Mouse (Mus musculus): ENCODE results near the gene Tdrd7. TPM values are rescaled to one million over a fixed set of nuclear protein-coding genes. Genes with fewer than 3 reads are reported as not detected.

The Tdrd7 gene
- polyA plus RNA-seq (2014; fragmentation: Nextera tagmentation; extraction: Ambion mirVana) = 9.3 and 11.8 TPM in 2 replicates

DNA sequence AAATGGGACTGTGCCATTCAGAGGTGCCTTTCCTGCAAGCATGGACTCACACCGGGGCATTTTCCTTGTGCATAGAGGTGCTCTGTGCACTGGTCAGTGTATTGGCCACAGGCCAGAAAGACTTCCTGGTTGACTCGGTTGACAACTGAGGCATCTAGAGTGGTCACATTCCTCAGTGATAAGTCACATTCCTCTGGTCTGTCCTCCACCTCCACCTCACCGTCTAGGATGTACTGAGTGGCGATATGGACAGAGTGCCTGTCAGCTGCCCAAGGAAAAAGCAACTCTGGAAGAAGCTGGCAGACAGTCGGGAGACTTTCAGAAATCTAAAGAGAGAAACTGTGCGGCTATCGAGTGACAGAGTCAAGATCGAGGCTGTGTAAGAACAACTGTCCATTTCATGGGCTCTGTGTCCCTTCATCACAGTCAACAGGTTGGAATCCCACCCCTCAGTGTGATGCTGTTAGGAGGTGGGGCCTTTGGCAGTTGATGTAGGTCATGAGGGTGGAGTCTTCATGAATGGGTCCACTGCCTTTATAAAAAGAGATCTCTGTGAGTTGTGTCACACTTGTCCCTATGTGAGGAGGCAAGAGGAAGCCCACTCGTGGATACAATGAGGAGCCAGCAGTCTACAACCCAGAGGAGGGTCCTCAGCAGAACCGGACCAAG, at the start of gene Tdrd7:
Tdrd7 (plus strand) TSS at position 564 of the 669 bp plus-strand sequence.
- Histone ChIP-seq H3K27me3 (ENCODE audit: control insufficient read depth, insufficient read depth, low read length) (no peaks in the 10 kb centered on the region), H3K27ac (replicated peaks; ENCODE audit: low read depth, low read length) (no peak within 1 kb of the TSS), H3K4me1 (ENCODE audit: control insufficient read depth, insufficient read depth, low read length) (no peaks in the 10 kb centered on the region), H3K36me3 (replicated peaks; ENCODE audit: control insufficient read depth, insufficient read depth, low read depth, low read length) (no peaks in the 10 kb centered on the region), H3K4me3 (ENCODE audit: low read depth, low read length) (no peak within 1 kb of the TSS), H3K4me2 (ENCODE audit: low read depth, low read length) (no peak within 1 kb of the TSS; the same call in 1 of the 2 replicates), H3K9me3 (replicated peaks; ENCODE audit: control insufficient read depth, low read length) (no peaks in the 10 kb centered on the region), H3K9ac (replicated peaks; ENCODE audit: low read length) (no peak within 1 kb of the TSS)
- ATAC-seq (replicated peaks; ENCODE audit: insufficient number of reproducible peaks, low FRiP score, low TSS enrichment, low read depth) = peak; percentile 44; the same call in 1 of the 2 replicates
- no peak for DNase-seq (ENCODE audit: low spot score)
- 74% methylated on average over 10 of the region's 10 CpGs for WGBS

DNA sequence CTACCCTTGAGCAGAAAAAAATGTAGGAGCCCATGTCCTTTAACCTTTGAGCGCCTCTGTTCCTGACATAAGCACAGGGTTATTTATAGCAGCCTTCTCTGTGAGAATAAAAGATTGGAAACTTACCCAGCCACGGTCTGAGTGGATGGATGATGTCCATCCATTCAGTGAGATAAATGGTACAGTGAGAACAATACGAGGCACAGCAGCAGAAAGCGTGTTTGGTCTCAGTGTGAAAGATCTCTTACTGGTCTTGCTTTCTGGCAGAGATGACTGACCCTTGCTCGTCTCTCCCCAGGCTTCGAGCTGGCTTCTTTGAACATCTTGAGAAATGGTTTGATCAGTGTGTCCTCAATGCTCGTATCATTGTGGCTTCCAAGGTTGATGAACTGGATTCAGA, 48.0 kb upstream of the Tdrd7 start:
- no peaks in the 10 kb centered on the region for H3K36me3 ChIP-seq (replicated peaks; ENCODE audit: control insufficient read depth, insufficient read depth, low read depth, low read length)
- 83% methylated on average over 7 of the region's 7 CpGs for WGBS
- H3K27ac ChIP-seq (replicated peaks; ENCODE audit: low read depth, low read length) = no peak overlapping the region
- no peaks in the 10 kb centered on the region for H3K27me3 ChIP-seq (ENCODE audit: control insufficient read depth, insufficient read depth, low read length)
- no peaks in the 10 kb centered on the region for H3K4me1 ChIP-seq (ENCODE audit: control insufficient read depth, insufficient read depth, low read length)
- no peak overlapping the region for H3K9ac ChIP-seq (replicated peaks; ENCODE audit: low read length)
- H3K4me2 ChIP-seq (ENCODE audit: low read depth, low read length) = no peak overlapping the region
- no peak overlapping the region for H3K4me3 ChIP-seq (ENCODE audit: low read depth, low read length)
- DNase-seq (ENCODE audit: low spot score) = no peak
- no peaks in the 10 kb centered on the region for H3K9me3 ChIP-seq (replicated peaks; ENCODE audit: control insufficient read depth, low read length)
- ATAC-seq (replicated peaks; ENCODE audit: insufficient number of reproducible peaks, low FRiP score, low TSS enrichment, low read depth) = no peak

DNA sequence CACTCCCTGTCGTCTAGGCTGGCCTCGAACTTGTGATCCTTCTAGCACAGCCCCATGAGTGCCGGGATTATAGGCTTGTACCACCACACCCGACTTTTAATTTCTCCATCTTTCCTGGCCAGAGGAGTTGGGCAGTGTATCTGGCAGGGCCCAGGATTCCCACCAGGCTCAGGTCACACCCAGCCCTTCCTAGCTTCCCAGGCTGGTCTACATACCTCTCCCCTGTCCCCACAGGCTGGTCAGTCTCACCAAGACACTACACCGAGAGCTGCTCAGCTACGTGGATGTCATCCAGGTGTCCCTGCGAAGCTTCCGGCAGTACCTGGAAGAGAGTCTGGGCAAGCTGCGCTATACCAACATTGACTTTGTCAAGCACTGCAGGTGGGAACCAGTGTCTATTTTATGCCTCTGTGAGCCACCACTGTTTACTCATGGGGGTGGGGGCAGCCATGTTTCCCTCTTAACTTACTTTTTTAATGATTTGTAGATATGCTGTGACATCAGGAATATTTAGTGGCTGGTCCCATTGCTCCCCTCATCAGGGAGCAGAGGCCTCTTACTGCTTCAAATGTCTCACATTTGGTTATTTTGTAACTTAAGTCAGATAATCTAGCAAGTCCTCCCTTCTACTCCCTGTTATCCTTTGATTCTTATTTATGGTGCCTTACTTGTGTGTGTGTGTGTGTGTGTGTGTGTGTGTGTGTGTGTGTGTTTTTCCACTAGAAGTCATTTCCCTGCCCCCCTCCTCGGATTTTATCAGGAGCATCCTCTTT, 43.3 kb upstream of the Tdrd7 start:
- H3K4me3 ChIP-seq (ENCODE audit: low read depth, low read length) = no peak overlapping the region
- H3K27me3 ChIP-seq (ENCODE audit: control insufficient read depth, insufficient read depth, low read length) = no peaks in the 10 kb centered on the region
- no peaks in the 10 kb centered on the region for H3K4me1 ChIP-seq (ENCODE audit: control insufficient read depth, insufficient read depth, low read length)
- no peaks in the 10 kb centered on the region for H3K36me3 ChIP-seq (replicated peaks; ENCODE audit: control insufficient read depth, insufficient read depth, low read depth, low read length)
- WGBS = 83% methylated on average over 10 of the region's 10 CpGs
- DNase-seq (ENCODE audit: low spot score) = no peak
- H3K27ac ChIP-seq (replicated peaks; ENCODE audit: low read depth, low read length) = no peak overlapping the region
- no peak overlapping the region for H3K9ac ChIP-seq (replicated peaks; ENCODE audit: low read length)
- H3K9me3 ChIP-seq (replicated peaks; ENCODE audit: control insufficient read depth, low read length) = no peaks in the 10 kb centered on the region
- no peak for ATAC-seq (replicated peaks; ENCODE audit: insufficient number of reproducible peaks, low FRiP score, low TSS enrichment, low read depth)
- no peak overlapping the region for H3K4me2 ChIP-seq (ENCODE audit: low read depth, low read length)

GRCm38 (mm10) chr4:45924011-45924410, 41.1 kb upstream of the Tdrd7 start:
- no peaks in the 10 kb centered on the region for H3K27me3 ChIP-seq (ENCODE audit: control insufficient read depth, insufficient read depth, low read length)
- no peaks in the 10 kb centered on the region for H3K4me1 ChIP-seq (ENCODE audit: control insufficient read depth, insufficient read depth, low read length)
- no peak for DNase-seq (ENCODE audit: low spot score)
- 90% methylated on average over 4 of the region's 4 CpGs for WGBS
- H3K27ac ChIP-seq (replicated peaks; ENCODE audit: low read depth, low read length) = no peak overlapping the region
- H3K9me3 ChIP-seq (replicated peaks; ENCODE audit: control insufficient read depth, low read length) = no peaks in the 10 kb centered on the region
- H3K9ac ChIP-seq (replicated peaks; ENCODE audit: low read length) = no peak overlapping the region
- no peak overlapping the region for H3K4me3 ChIP-seq (ENCODE audit: low read depth, low read length)
- H3K36me3 ChIP-seq (replicated peaks; ENCODE audit: control insufficient read depth, insufficient read depth, low read depth, low read length) = no peaks in the 10 kb centered on the region
- no peak for ATAC-seq (replicated peaks; ENCODE audit: insufficient number of reproducible peaks, low FRiP score, low TSS enrichment, low read depth)
- no peak overlapping the region for H3K4me2 ChIP-seq (ENCODE audit: low read depth, low read length)

- ATAC-seq (replicated peaks; ENCODE audit: insufficient number of reproducible peaks, low FRiP score, low TSS enrichment, low read depth) (no peak), DNase-seq (ENCODE audit: low spot score) (no peak)
- Histone ChIP-seq H3K27ac (replicated peaks; ENCODE audit: low read depth, low read length) (no peak overlapping the region), H3K27me3 (ENCODE audit: control insufficient read depth, insufficient read depth, low read length) (no peaks in the 10 kb centered on the region), H3K9me3 (replicated peaks; ENCODE audit: control insufficient read depth, low read length) (no peaks in the 10 kb centered on the region), H3K9ac (replicated peaks; ENCODE audit: low read length) (no peak overlapping the region), H3K4me3 (ENCODE audit: low read depth, low read length) (no peak overlapping the region), H3K36me3 (replicated peaks; ENCODE audit: control insufficient read depth, insufficient read depth, low read depth, low read length) (no peaks in the 10 kb centered on the region), H3K4me2 (ENCODE audit: low read depth, low read length) (no peak overlapping the region), H3K4me1 (ENCODE audit: control insufficient read depth, insufficient read depth, low read length) (no peaks in the 10 kb centered on the region)
- WGBS = 82% methylated on average over 4 of the region's 4 CpGs
Observed at GRCm38 (mm10) chr4:45928561-45928960, 36.6 kb upstream of the Tdrd7 start.

- ATAC-seq (replicated peaks; ENCODE audit: insufficient number of reproducible peaks, low FRiP score, low TSS enrichment, low read depth) (no peak; the same call in 1 of the 2 replicates), DNase-seq (ENCODE audit: low spot score) (peak; percentile 83)
- Histone ChIP-seq H3K4me1 (ENCODE audit: control insufficient read depth, insufficient read depth, low read length) (no peaks in the 10 kb centered on the region), H3K9ac (replicated peaks; ENCODE audit: low read length) (no peak overlapping the region), H3K4me3 (ENCODE audit: low read depth, low read length) (no peak overlapping the region), H3K9me3 (replicated peaks; ENCODE audit: control insufficient read depth, low read length) (no peaks in the 10 kb centered on the region), H3K27me3 (ENCODE audit: control insufficient read depth, insufficient read depth, low read length) (no peaks in the 10 kb centered on the region), H3K27ac (replicated peaks; ENCODE audit: low read depth, low read length) (no peak overlapping the region), H3K4me2 (ENCODE audit: low read depth, low read length) (no peak overlapping the region), H3K36me3 (replicated peaks; ENCODE audit: control insufficient read depth, insufficient read depth, low read depth, low read length) (no peaks in the 10 kb centered on the region)
- 27% methylated on average over 13 of the region's 13 CpGs for WGBS
Observed at GRCm38 (mm10) chr4:45941628-45942044, 23.5 kb upstream of the Tdrd7 start.

GRCm38 (mm10) chr4:45947729-45948128, 17.4 kb upstream of the Tdrd7 start:
- Histone ChIP-seq H3K9me3 (replicated peaks; ENCODE audit: control insufficient read depth, low read length) (no peaks in the 10 kb centered on the region), H3K4me1 (ENCODE audit: control insufficient read depth, insufficient read depth, low read length) (no peaks in the 10 kb centered on the region), H3K4me2 (ENCODE audit: low read depth, low read length) (no peak overlapping the region), H3K9ac (replicated peaks; ENCODE audit: low read length) (no peak overlapping the region), H3K27ac (replicated peaks; ENCODE audit: low read depth, low read length) (no peak overlapping the region), H3K27me3 (ENCODE audit: control insufficient read depth, insufficient read depth, low read length) (no peaks in the 10 kb centered on the region), H3K4me3 (ENCODE audit: low read depth, low read length) (no peak overlapping the region), H3K36me3 (replicated peaks; ENCODE audit: control insufficient read depth, insufficient read depth, low read depth, low read length) (no peaks in the 10 kb centered on the region)
- ATAC-seq (replicated peaks; ENCODE audit: insufficient number of reproducible peaks, low FRiP score, low TSS enrichment, low read depth) = no peak
- no peak for DNase-seq (ENCODE audit: low spot score)
- 80% methylated on average over 8 of the region's 8 CpGs for WGBS

All from embryonic facial prominence, embryonic 11.5 days (tissue).